Mouse (Mus musculus): Measurements from ENCODE around the gene Gckr. TPM values are rescaled to one million over a fixed set of nuclear protein-coding genes. Genes with fewer than 3 reads are reported as not detected.

The Gckr gene
- polyA plus RNA-seq, 1 experiment = 0.16 TPM

- no peaks in the 10 kb centered on the region for H3K27me3 ChIP-seq (ENCODE audit: control insufficient read depth, insufficient read depth, insufficient read length)
- H3K4me3 ChIP-seq = no peak overlapping the region
- H3ac ChIP-seq (ENCODE audit: control insufficient read depth, insufficient read length) = no peak overlapping the region
- no peaks in the 10 kb centered on the region for H3K79me2 ChIP-seq (ENCODE audit: control insufficient read depth, insufficient read depth)
- TF ChIP-seq REST (IDR thresholded peaks at IDR 0.05; ENCODE audit: insufficient read depth, insufficient read length) (no peak), POLR2A (IDR thresholded peaks at IDR 0.05; ENCODE audit: insufficient read length, low read depth) (no peak), SRF (IDR thresholded peaks at IDR 0.05; ENCODE audit: control insufficient read depth, insufficient read length, low read depth) (no peak), MYOG (IDR thresholded peaks at IDR 0.05; ENCODE audit: control insufficient read depth in 1 of 3, insufficient read depth in 1 of 3, insufficient read length in 2 of 3, low read depth in 2 of 3) (no peak), POLR2AphosphoS2 (IDR thresholded peaks at IDR 0.05; ENCODE audit: insufficient read length, low read depth) (no peak), USF1 (IDR thresholded peaks at IDR 0.05; ENCODE audit: low read depth) (no peak), MYOD1 (IDR thresholded peaks at IDR 0.05; ENCODE audit: control insufficient read depth in 1 of 3, insufficient read length in 2 of 3, low read depth in 2 of 3) (no peak)
- H3K4me2 ChIP-seq (ENCODE audit: low read depth) = no peak overlapping the region
- H3K36me3 ChIP-seq (ENCODE audit: control insufficient read depth, insufficient read depth) = peaks cover 24% of the 10 kb centered on the region
Observed at GRCm38 (mm10) chr5:31253806-31254205, 43.4 kb upstream of the Gckr start.

- no peak for TF ChIP-seq TCF12 (IDR thresholded peaks at IDR 0.05; ENCODE audit: insufficient read depth, poor library complexity, severe bottlenecking)
- TF ChIP-seq CEBPB (IDR thresholded peaks at IDR 0.05; ENCODE audit: insufficient read depth, poor library complexity, severe bottlenecking) = no peak
- no peak for TF ChIP-seq POLR2AphosphoS2 (IDR thresholded peaks at IDR 0.05; ENCODE audit: insufficient read length, low read depth)
- H3K79me2 ChIP-seq (ENCODE audit: control insufficient read depth, insufficient read depth) = no peaks in the 10 kb centered on the region
- H3K27me3 ChIP-seq (ENCODE audit: control insufficient read depth, insufficient read depth, insufficient read length) = no peaks in the 10 kb centered on the region
- no peak overlapping the region for H3K4me3 ChIP-seq
- H3K36me3 ChIP-seq (ENCODE audit: control insufficient read depth, insufficient read depth) = peaks cover 17% of the 10 kb centered on the region
- H3K4me2 ChIP-seq (ENCODE audit: low read depth) = no peak overlapping the region
- H3ac ChIP-seq (ENCODE audit: control insufficient read depth, insufficient read length) = no peak overlapping the region
Observed at GRCm38 (mm10) chr5:31254452-31254851, 42.8 kb upstream of the Gckr start.

DNA sequence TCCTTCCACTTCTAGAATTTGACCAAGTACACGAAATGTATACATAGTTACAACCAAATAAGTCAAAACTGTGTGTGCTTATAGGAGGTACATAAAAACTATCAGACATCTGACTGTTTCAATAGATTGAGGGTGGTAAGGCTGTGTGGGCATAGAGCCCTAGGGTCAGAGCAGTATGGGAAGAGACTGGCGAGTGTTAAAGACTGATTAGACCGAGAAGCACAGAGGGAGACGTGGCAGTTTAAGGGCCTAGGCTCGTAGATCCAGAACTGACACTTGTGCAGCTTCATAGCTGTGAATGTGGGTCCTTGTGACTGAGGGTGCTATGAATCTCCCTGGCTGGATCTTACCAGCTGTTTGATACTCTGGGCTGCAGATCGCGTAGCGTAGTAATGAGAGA lies 42.3 kb upstream of the Gckr start:
- H3ac ChIP-seq (ENCODE audit: control insufficient read depth, insufficient read length) = no peak overlapping the region
- no peaks in the 10 kb centered on the region for H3K27me3 ChIP-seq (ENCODE audit: control insufficient read depth, insufficient read depth, insufficient read length)
- no peak for TF ChIP-seq TCF3 (IDR thresholded peaks at IDR 0.05; ENCODE audit: insufficient read length, low read depth)
- TF ChIP-seq MYOG (IDR thresholded peaks at IDR 0.05; ENCODE audit: control insufficient read depth in 1 of 3, insufficient read depth in 1 of 3, insufficient read length in 2 of 3, low read depth in 2 of 3) = no peak
- no peak for TF ChIP-seq MAX (IDR thresholded peaks at IDR 0.05; ENCODE audit: low read depth)
- no peak for TF ChIP-seq MYOD1 (IDR thresholded peaks at IDR 0.05; ENCODE audit: control insufficient read depth in 1 of 3, insufficient read length in 2 of 3, low read depth in 2 of 3)
- H3K36me3 ChIP-seq (ENCODE audit: control insufficient read depth, insufficient read depth) = peaks cover 13% of the 10 kb centered on the region
- no peaks in the 10 kb centered on the region for H3K79me2 ChIP-seq (ENCODE audit: control insufficient read depth, insufficient read depth)
- no peak overlapping the region for H3K4me2 ChIP-seq (ENCODE audit: low read depth)
- H3K4me3 ChIP-seq = no peak overlapping the region

DNA sequence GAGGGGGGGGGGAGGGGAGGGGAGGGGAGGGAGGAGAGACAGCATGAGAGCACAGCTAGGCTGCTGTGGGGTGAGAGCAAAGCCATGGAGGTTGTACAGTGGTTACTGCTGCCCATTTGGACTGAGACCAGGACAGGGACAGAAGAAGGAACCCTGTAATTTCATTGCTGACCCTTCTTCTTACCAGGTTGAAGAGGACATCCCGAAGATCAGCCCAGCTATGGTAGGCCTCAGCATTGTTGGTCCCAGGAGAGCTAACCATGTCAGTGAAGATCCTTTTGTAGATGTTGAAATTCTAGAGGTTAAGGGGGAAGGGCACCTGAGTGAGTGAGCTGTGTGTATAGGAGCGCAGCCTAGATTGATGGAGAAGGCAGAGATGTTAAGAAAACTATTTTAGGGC lies 41.9 kb upstream of the Gckr start:
- no peak for TF ChIP-seq POLR2A (IDR thresholded peaks at IDR 0.05; ENCODE audit: insufficient read length, low read depth)
- TF ChIP-seq MYOD1 (IDR thresholded peaks at IDR 0.05; ENCODE audit: control insufficient read depth in 1 of 3, insufficient read length in 2 of 3, low read depth in 2 of 3) = no peak
- TF ChIP-seq MAX (IDR thresholded peaks at IDR 0.05; ENCODE audit: low read depth) = no peak
- TF ChIP-seq POLR2AphosphoS2 (IDR thresholded peaks at IDR 0.05; ENCODE audit: insufficient read length, low read depth) = no peak
- TF ChIP-seq CEBPB (IDR thresholded peaks at IDR 0.05; ENCODE audit: insufficient read depth, poor library complexity, severe bottlenecking) = no peak
- no peak for TF ChIP-seq E2F4 (IDR thresholded peaks at IDR 0.05; ENCODE audit: insufficient read depth)
- TF ChIP-seq USF1 (IDR thresholded peaks at IDR 0.05; ENCODE audit: low read depth) = no peak
- TF ChIP-seq REST (IDR thresholded peaks at IDR 0.05; ENCODE audit: insufficient read depth, insufficient read length) = no peak
- TF ChIP-seq TCF3 (IDR thresholded peaks at IDR 0.05; ENCODE audit: insufficient read length, low read depth) = no peak
- Histone ChIP-seq H3K36me3 (ENCODE audit: control insufficient read depth, insufficient read depth) (peaks cover 8% of the 10 kb centered on the region), H3ac (ENCODE audit: control insufficient read depth, insufficient read length) (no peak overlapping the region)

DNA sequence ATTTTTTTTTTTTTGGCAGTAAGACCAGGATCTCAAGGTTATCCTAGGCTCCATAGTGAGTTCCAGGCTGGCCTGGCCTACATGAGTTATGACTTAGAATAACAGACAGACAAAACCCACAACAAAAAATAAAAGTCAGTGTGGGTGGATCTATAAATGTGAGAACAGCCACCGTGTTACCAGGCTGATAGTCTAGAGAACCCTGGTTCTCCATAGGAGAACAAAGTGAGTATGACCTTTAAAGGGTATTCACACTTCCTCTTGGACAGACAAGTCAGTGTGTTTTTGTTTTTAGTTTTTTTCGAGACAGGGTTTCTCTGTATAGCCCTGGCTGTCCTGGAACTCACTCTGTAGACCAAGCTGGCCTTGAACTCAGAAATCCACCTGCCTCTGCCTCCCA lies 41.3 kb upstream of the Gckr start:
- Histone ChIP-seq H3K4me2 (ENCODE audit: low read depth) (no peak overlapping the region), H3ac (ENCODE audit: control insufficient read depth, insufficient read length) (no peak overlapping the region), H3K4me3 (no peak overlapping the region), H3K36me3 (ENCODE audit: control insufficient read depth, insufficient read depth) (peaks cover 5% of the 10 kb centered on the region), H3K79me2 (ENCODE audit: control insufficient read depth, insufficient read depth) (no peaks in the 10 kb centered on the region), H3K27me3 (ENCODE audit: control insufficient read depth, insufficient read depth, insufficient read length) (no peaks in the 10 kb centered on the region)
- no peak for TF ChIP-seq MAX (IDR thresholded peaks at IDR 0.05; ENCODE audit: low read depth)

More for the DNA sequence above, 41.9 kb upstream of the Gckr start:
- no peaks in the 10 kb centered on the region for H3K79me2 ChIP-seq (ENCODE audit: control insufficient read depth, insufficient read depth)
- H3K4me3 ChIP-seq = no peak overlapping the region
- H3K4me2 ChIP-seq (ENCODE audit: low read depth) = no peak overlapping the region
- no peaks in the 10 kb centered on the region for H3K27me3 ChIP-seq (ENCODE audit: control insufficient read depth, insufficient read depth, insufficient read length)

GRCm38 (mm10) chr5:31257616-31258015 lies 39.6 kb upstream of the Gckr start:
- no peaks in the 10 kb centered on the region for H3K27me3 ChIP-seq (ENCODE audit: control insufficient read depth, insufficient read depth, insufficient read length)
- TF ChIP-seq SRF (IDR thresholded peaks at IDR 0.05; ENCODE audit: control insufficient read depth, insufficient read length, low read depth) (no peak), POLR2AphosphoS2 (IDR thresholded peaks at IDR 0.05; ENCODE audit: insufficient read length, low read depth) (peak; percentile 18)
- H3K4me2 ChIP-seq (ENCODE audit: low read depth) = no peak overlapping the region
- H3K79me2 ChIP-seq (ENCODE audit: control insufficient read depth, insufficient read depth) = no peaks in the 10 kb centered on the region
- H3K36me3 ChIP-seq (ENCODE audit: control insufficient read depth, insufficient read depth) = peaks cover under 1% of the 10 kb centered on the region
- no peak overlapping the region for H3K4me3 ChIP-seq
- no peak overlapping the region for H3ac ChIP-seq (ENCODE audit: control insufficient read depth, insufficient read length)
